Comparison of ENCODE assay signal across 9 mouse cellular contexts in the genomic region with DNA sequence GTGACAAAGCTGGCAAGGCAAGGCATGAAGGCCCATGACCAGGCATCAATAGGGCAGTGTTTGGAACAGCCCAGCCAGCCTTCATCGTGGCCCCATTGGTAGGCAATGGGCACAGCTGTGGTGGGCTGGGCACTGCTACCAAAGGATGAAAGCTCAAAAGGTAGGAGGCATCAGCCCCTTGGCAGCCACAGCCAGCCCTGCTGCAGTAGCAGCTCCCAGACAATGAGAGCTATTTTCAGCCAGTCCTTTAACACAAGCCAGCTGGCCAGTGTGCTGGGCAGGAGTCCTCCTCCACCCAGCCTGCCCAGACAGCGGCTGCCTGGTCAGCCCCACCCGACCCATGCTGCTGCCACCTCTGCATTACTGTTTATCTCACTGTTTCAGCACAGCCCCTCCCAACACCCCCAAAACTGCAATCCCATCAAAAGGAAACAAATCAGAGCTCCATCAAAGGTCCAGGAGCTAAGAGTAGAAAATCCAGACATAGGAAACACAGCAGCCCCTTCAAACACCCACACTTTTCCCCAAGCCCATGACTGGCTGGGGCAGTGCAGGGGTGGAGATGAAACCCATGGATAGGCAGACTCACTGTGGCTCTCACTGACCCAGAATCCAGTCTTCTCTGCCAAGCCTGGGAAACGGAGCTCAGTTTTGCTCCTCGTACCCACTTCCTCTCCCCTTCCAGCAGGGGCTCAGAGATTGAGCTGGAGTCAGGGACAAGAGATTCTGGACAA. TPM values are rescaled to one million over a fixed set of nuclear protein-coding genes. Genes with fewer than 3 reads are reported as not detected.
A peak's percentile ranks its signal among the peaks of the same experiment; 100 is the strongest.
DNase-seq lines count a peak whose midpoint lies in the region; ATAC-seq and TF ChIP-seq lines count a peak whose summit lies in the region.
"Had no signal": no experiment of that assay in that cellular context is flagged by ENCODE, and none has a peak within 500 bp of the region (broad histone marks: within the 10 kb centered on the region; RNA-seq: fewer than 3 reads in every experiment).

No protein-coding gene starts in this region.

- 35% methylated on average over 5 of the region's 5 CpGs for WGBS in embryonic facial prominence, embryonic 12.5 days
- 22% methylated on average over 5 of the region's 5 CpGs for WGBS in heart, embryonic 10.5 days
- whole genome bisulfite sequencing in thymus, adult 2 months, result 87% methylated on average over 5 of the region's 5 CpGs

- H3K4me3 ChIP-seq in embryonic facial prominence, embryonic 12.5 days, result no peak overlapping the region
- peak overlapping the region; percentile 25 for H3K4me3 ChIP-seq in heart, embryonic 10.5 days
- no peak overlapping the region for H3K4me3 ChIP-seq in thymus, adult 2 months (ENCODE audit: control insufficient read depth, insufficient read depth, low read length)
- H3K4me3 ChIP-seq: erythroblast, embryonic 14.5 days had no signal

- no peak for ATAC-seq in embryonic facial prominence, embryonic 12.5 days (ENCODE audit: insufficient number of reproducible peaks, insufficient read depth, low FRiP score, low TSS enrichment)

- H3K27ac ChIP-seq in embryonic facial prominence, embryonic 12.5 days, result peak overlapping the region; percentile 56
- peak overlapping the region; percentile 83 for H3K27ac ChIP-seq in heart, embryonic 10.5 days
- no peak overlapping the region for H3K27ac ChIP-seq in thymus, adult 2 months (ENCODE audit: control insufficient read depth, insufficient read depth, low read length)

- H3K4me2 ChIP-seq in embryonic facial prominence, embryonic 12.5 days (replicated peaks), result no peak overlapping the region

- TF ChIP-seq CTCF in thymus, adult 2 months (IDR thresholded peaks at IDR 0.05; ENCODE audit: borderline replicate concordance, control insufficient read depth, extremely low read depth, insufficient read depth, low read length, poor library complexity), result no peak

- H3K9me3 ChIP-seq in embryonic facial prominence, embryonic 12.5 days, result no peaks in the 10 kb centered on the region
- no peaks in the 10 kb centered on the region for H3K9me3 ChIP-seq in heart, embryonic 10.5 days

- no peaks in the 10 kb centered on the region for H3K27me3 ChIP-seq in embryonic facial prominence, embryonic 12.5 days
- no peaks in the 10 kb centered on the region for H3K27me3 ChIP-seq in heart, embryonic 10.5 days (ENCODE audit: insufficient read depth, poor library complexity, severe bottlenecking)
- no peaks in the 10 kb centered on the region for H3K27me3 ChIP-seq in thymus, adult 2 months (ENCODE audit: control insufficient read depth, insufficient read depth, low read length)

- H3K4me1 ChIP-seq in embryonic facial prominence, embryonic 12.5 days, result peaks cover 57% of the 10 kb centered on the region
- H3K4me1 ChIP-seq in heart, embryonic 10.5 days, result peaks cover 80% of the 10 kb centered on the region
- peaks cover 50% of the 10 kb centered on the region for H3K4me1 ChIP-seq in thymus, adult 2 months (replicated peaks; ENCODE audit: control insufficient read depth, insufficient read depth, low read length)

- peak; percentile 60 to 67 for DNase-seq in cerebellum, postnatal 10 days
- no peak for DNase-seq in cerebellum, adult 9-10 months
- no peak for DNase-seq in heart, embryonic 10.5 days (ENCODE audit: low spot score)
- peak; percentile 59 to 64 for DNase-seq in layer of hippocampus, adult 18-20 months (ENCODE audit: low spot score in 2 of 2)
- DNase-seq in lung, postnatal 14 days, result peak; percentile 62
- DNase-seq in thymus, adult 2 months, result no peak
- DNase-seq in testis, postnatal 14 days (ENCODE audit: low spot score), result no peak

- H3K9ac ChIP-seq in embryonic facial prominence, embryonic 12.5 days, result 0 out of 2 replicates have a peak overlapping the region, but pooled peaks have one; percentile 11

- no peak for TF ChIP-seq POLR2A in thymus, adult 2 months (IDR thresholded peaks at IDR 0.05; ENCODE audit: control insufficient read depth, extremely low read depth, insufficient read depth, low read length, poor library complexity)

- H3K36me3 ChIP-seq in embryonic facial prominence, embryonic 12.5 days, result no peaks in the 10 kb centered on the region
- H3K36me3 ChIP-seq in heart, embryonic 10.5 days, result no peaks in the 10 kb centered on the region
- no peaks in the 10 kb centered on the region for H3K36me3 ChIP-seq in thymus, adult 2 months (ENCODE audit: control insufficient read depth, insufficient read depth, low read length)

RNA-seq across cellular contexts. Expression of gene Fmnl3, which starts 26.7 kb away (rescaled TPM):
- polyA plus RNA-seq in embryonic facial prominence, embryonic 12.5 days (2016; fragmentation: Nextera tagmentation; extraction: Ambion mirVana), result 32.6 and 37.0 TPM in 2 replicates
- 14.3 and 17.5 TPM in 2 replicates for polyA plus RNA-seq in heart, embryonic 10.5 days (2016; fragmentation: Nextera tagmentation; extraction: Ambion mirVana)
- total RNA-seq in layer of hippocampus, adult 18-20 months (2021), result 1 to 10 TPM; 7.1 to 8.8 TPM
- 55.5 and 59.6 TPM in 2 replicates for polyA plus RNA-seq in thymus, adult 2 months (2012; rRNA removed)

RNA-seq across cellular contexts. Expression of gene Fam186b, which starts 47.9 kb away (rescaled TPM):
- polyA plus RNA-seq in embryonic facial prominence, embryonic 12.5 days (2016; fragmentation: Nextera tagmentation; extraction: Ambion mirVana), result 0.09 and 0.32 TPM in 2 replicates
- 0.19 and 0.37 TPM in 2 replicates for polyA plus RNA-seq in heart, embryonic 10.5 days (2016; fragmentation: Nextera tagmentation; extraction: Ambion mirVana)
- 1 to 10 TPM; 1.6 to 2.2 TPM for total RNA-seq in layer of hippocampus, adult 18-20 months (2021)
- polyA plus RNA-seq in thymus, adult 2 months (2012; rRNA removed), result 0.04 and 0.11 TPM in 2 replicates
- polyA plus RNA-seq: erythroblast, embryonic 14.5 days had no signal

RNA-seq across cellular contexts. Expression of gene Prpf40b, which starts 48.7 kb away (rescaled TPM):
- polyA plus RNA-seq in embryonic facial prominence, embryonic 12.5 days (2016; fragmentation: Nextera tagmentation; extraction: Ambion mirVana), result 79.5 and 80.0 TPM in 2 replicates
- 40.0 and 54.7 TPM in 2 replicates for polyA plus RNA-seq in heart, embryonic 10.5 days (2016; fragmentation: Nextera tagmentation; extraction: Ambion mirVana)
- total RNA-seq in layer of hippocampus, adult 18-20 months (2021), result 10 to 100 TPM; 93.2 to 93.7 TPM
- polyA plus RNA-seq in thymus, adult 2 months (2012; rRNA removed), result 29.3 and 37.0 TPM in 2 replicates

RNA-seq across cellular contexts. Expression of gene Tmbim6, which starts 49.1 kb away (rescaled TPM):
- polyA plus RNA-seq in embryonic facial prominence, embryonic 12.5 days (2016; fragmentation: Nextera tagmentation; extraction: Ambion mirVana), result 256 and 268 TPM in 2 replicates
- 295 and 308 TPM in 2 replicates for polyA plus RNA-seq in heart, embryonic 10.5 days (2016; fragmentation: Nextera tagmentation; extraction: Ambion mirVana)
- 100 to 1,000 TPM; 359 to 374 TPM for total RNA-seq in layer of hippocampus, adult 18-20 months (2021)
- polyA plus RNA-seq in thymus, adult 2 months (2012; rRNA removed), result 723 and 818 TPM in 2 replicates

Comparison
In these comparisons a context has a peak if more than half of its experiments do, and no peak if none do; other contexts are left out.
1. DNase-seq: peak in cerebellum, postnatal 10 days (2 of 2), layer of hippocampus, adult 18-20 months (2 of 2) and lung, postnatal 14 days (single experiment); none in cerebellum, adult 9-10 months (single experiment), heart, embryonic 10.5 days (single experiment), thymus, adult 2 months (single experiment) and testis, postnatal 14 days (single experiment).